23 mouse cellular contexts compared by ENCODE assay signal in genomic region chr10:93538818-93539217, GRCm38 (mm10). TPM values are rescaled to one million over a fixed set of nuclear protein-coding genes. Genes with fewer than 3 reads are reported as not detected.
DNase-seq lines count a peak whose midpoint lies in the region; ATAC-seq lines count a peak whose summit lies in the region.
"Had no signal": no experiment of that assay in that cellular context is flagged by ENCODE, and none has a peak within 500 bp of the region (broad histone marks: within the 10 kb centered on the region; RNA-seq: fewer than 3 reads in every experiment).

No protein-coding gene starts in this region.

- no peak overlapping the region for H3K27ac ChIP-seq in kidney, embryonic 14.5 days (ENCODE audit: low read depth, low read length)
- no peak overlapping the region for H3K27ac ChIP-seq in kidney, embryonic 15.5 days
- H3K27ac ChIP-seq: embryonic facial prominence, embryonic 13.5 days; forebrain, embryonic 12.5 days; heart, adult 2 months had no signal

- DNase-seq in kidney, adult 8-10 months, result peak; percentile 7 to 13
- DNase-seq in kidney, adult 9 months, result peak; percentile 29
- DNase-seq in kidney, postnatal 36 days, result peak; percentile 12 to 32
- DNase-seq in adrenal gland, postnatal 25 days, result no peak
- DNase-seq in gastrocnemius, adult 18-20 months (ENCODE audit: low spot score), result no peak
- no peak for DNase-seq in right cerebral cortex, postnatal 4 days
- DNase-seq: adrenal gland, adult 8-10 months; cerebellum, adult 11 months; cerebellum, adult 8-10 months; cerebellum, postnatal 14 days; gastrocnemius, postnatal 14 days; heart, adult 2 months; heart, postnatal 36 days had no signal

- no peak overlapping the region for H3K4me3 ChIP-seq in kidney, embryonic 14.5 days (ENCODE audit: low read length)
- no peak overlapping the region for H3K4me3 ChIP-seq in kidney, embryonic 15.5 days (replicated peaks)

- H3K27me3 ChIP-seq in kidney, embryonic 14.5 days (ENCODE audit: control insufficient read depth, insufficient read depth, low read length), result no peaks in the 10 kb centered on the region; the same call in 1 of the 2 replicates
- peaks cover 27% of the 10 kb centered on the region for H3K27me3 ChIP-seq in kidney, embryonic 15.5 days

- H3K36me3 ChIP-seq in kidney, embryonic 14.5 days (ENCODE audit: control insufficient read depth, insufficient read depth, low read length), result no peaks in the 10 kb centered on the region
- no peaks in the 10 kb centered on the region for H3K36me3 ChIP-seq in kidney, embryonic 15.5 days
- H3K36me3 ChIP-seq: embryonic facial prominence, embryonic 13.5 days; forebrain, embryonic 12.5 days; heart, embryonic 12.5 days had no signal

- ATAC-seq in kidney, embryonic 14.5 days (ENCODE audit: low FRiP score, low TSS enrichment), result no peak
- 0 out of 2 replicates have a peak, but pooled peaks have one; percentile 18 for ATAC-seq in kidney, embryonic 15.5 days (replicated peaks; ENCODE audit: low FRiP score)
- ATAC-seq: forebrain, embryonic 16.5 days had no signal

- no peak overlapping the region for H3K9ac ChIP-seq in kidney, embryonic 14.5 days (ENCODE audit: low read depth, low read length)
- H3K9ac ChIP-seq in kidney, embryonic 15.5 days, result no peak overlapping the region

- peaks cover 15% of the 10 kb centered on the region for H3K4me1 ChIP-seq in kidney, embryonic 14.5 days (ENCODE audit: control insufficient read depth, insufficient read depth, low read length)
- H3K4me1 ChIP-seq in kidney, embryonic 15.5 days, result peaks cover 23% of the 10 kb centered on the region

- 25% methylated on average over 6 of the region's 6 CpGs for WGBS in kidney, embryonic 14.5 days
- WGBS in kidney, embryonic 15.5 days, result 23% methylated on average over 6 of the region's 6 CpGs

- no peak overlapping the region for H3K4me2 ChIP-seq in kidney, embryonic 14.5 days (replicated peaks; ENCODE audit: low read depth, low read length)
- no peak overlapping the region for H3K4me2 ChIP-seq in kidney, embryonic 15.5 days

- H3K9me3 ChIP-seq in kidney, embryonic 14.5 days (ENCODE audit: control insufficient read depth, low read length), result no peaks in the 10 kb centered on the region
- H3K9me3 ChIP-seq in kidney, embryonic 15.5 days (replicated peaks), result no peaks in the 10 kb centered on the region
- H3K9me3 ChIP-seq: embryonic facial prominence, embryonic 13.5 days; forebrain, embryonic 12.5 days; heart, embryonic 12.5 days had no signal

RNA-seq across cellular contexts. Expression of gene Amdhd1, which starts 1.0 kb away (rescaled TPM):
- polyA plus RNA-seq in kidney, embryonic 14.5 days (2014; fragmentation: Nextera tagmentation; extraction: Ambion mirVana), result 0.33 and 0.76 TPM in 2 replicates
- 0.62 and 1.1 TPM in 2 replicates for polyA plus RNA-seq in kidney, embryonic 15.5 days (2015; fragmentation: Nextera tagmentation; extraction: Ambion mirVana)
- 0.86 TPM in 1 of 2 replicates, not detected in the other for total RNA-seq in adrenal gland, postnatal 25 days (2021)
- total RNA-seq in gastrocnemius, adult 18-20 months (2021), result under 1 TPM in 1 of 2 experiments, not detected in 1; 0.12 TPM
- total RNA-seq: common myeloid progenitor, adult 5-6 weeks; gastrocnemius, postnatal 14 days; heart, adult 2 months; heart, postnatal 36 days had no signal
- polyA plus RNA-seq: hindbrain, embryonic 11.5 days had no signal

RNA-seq across cellular contexts. Expression of gene Ccdc38, which starts 1.6 kb away (rescaled TPM):
- 0.28 and 0.49 TPM in 2 replicates for polyA plus RNA-seq in kidney, embryonic 14.5 days (2014; fragmentation: Nextera tagmentation; extraction: Ambion mirVana)
- polyA plus RNA-seq in kidney, embryonic 15.5 days (2015; fragmentation: Nextera tagmentation; extraction: Ambion mirVana), result 0.31 and 0.42 TPM in 2 replicates
- not detected in 2 replicates for total RNA-seq in adrenal gland, postnatal 25 days (2021)
- not detected for total RNA-seq in gastrocnemius, adult 18-20 months (2021)
- total RNA-seq: adrenal gland, postnatal 4 days; gastrocnemius, postnatal 14 days; heart, adult 2 months; heart, postnatal 36 days had no signal
- polyA plus RNA-seq: heart, adult 2 months had no signal

RNA-seq across cellular contexts. Expression of gene Hal, which starts 50.2 kb away (rescaled TPM):
- polyA plus RNA-seq in kidney, embryonic 14.5 days (2014; fragmentation: Nextera tagmentation; extraction: Ambion mirVana), result not detected in 2 replicates
- polyA plus RNA-seq in kidney, embryonic 15.5 days (2015; fragmentation: Nextera tagmentation; extraction: Ambion mirVana), result 0.14 and 0.21 TPM in 2 replicates
- 0.09 and 3.4 TPM in 2 replicates for total RNA-seq in adrenal gland, postnatal 25 days (2021)
- under 1 TPM; 0.26 to 0.62 TPM for total RNA-seq in gastrocnemius, adult 18-20 months (2021)
- polyA plus RNA-seq: frontal cortex, adult 2 months; heart, embryonic 12.5 days had no signal

RNA-seq across cellular contexts. Expression of gene Snrpf, which starts 50.7 kb away (rescaled TPM):
- polyA plus RNA-seq in kidney, embryonic 14.5 days (2014; fragmentation: Nextera tagmentation; extraction: Ambion mirVana), result 166 and 226 TPM in 2 replicates
- polyA plus RNA-seq in kidney, embryonic 15.5 days (2015; fragmentation: Nextera tagmentation; extraction: Ambion mirVana), result 139 TPM in 2 replicates
- 14.6 and 17.7 TPM in 2 replicates for total RNA-seq in adrenal gland, postnatal 25 days (2021)
- 1 to 10 TPM; 6.8 to 7.5 TPM for total RNA-seq in gastrocnemius, adult 18-20 months (2021)

Comparison
In these comparisons a context has a peak if more than half of its experiments do, and no peak if none do; other contexts are left out.
1. DNase-seq: peak in kidney, adult 8-10 months (2 of 2), kidney, adult 9 months (single experiment) and kidney, postnatal 36 days (2 of 2); none in adrenal gland, postnatal 25 days (single experiment), gastrocnemius, adult 18-20 months (single experiment) and right cerebral cortex, postnatal 4 days (single experiment).